Mouse (Mus musculus): Measurements from ENCODE around the gene Myh15. TPM values are rescaled to one million over a fixed set of nuclear protein-coding genes. Genes with fewer than 3 reads are reported as not detected.
"Not testable (repeated sequence)": the region's sequence is repeated elsewhere in the genome, so short reads cannot be mapped to it uniquely, and the experiment has no call there.

Myh15 gene
- polyA plus RNA-seq, 1 experiment from 2014 or later, result 0.03 TPM

GRCm38 (mm10) chr16:49197951-49198350, 140.7 kb downstream of the Myh15 start:
- Histone ChIP-seq H3K9me3 (replicated peaks; ENCODE audit: control insufficient read depth, low read length) (no peaks in the 10 kb centered on the region), H3K4me1 (ENCODE audit: control insufficient read depth, insufficient read depth, low read length) (no peaks in the 10 kb centered on the region), H3K27me3 (ENCODE audit: control insufficient read depth, insufficient read depth, low read length) (no peaks in the 10 kb centered on the region), H3K4me3 (ENCODE audit: low read length) (no peak overlapping the region), H3K9ac (ENCODE audit: low read length) (no peak overlapping the region), H3K4me2 (ENCODE audit: low read depth, low read length) (no peak overlapping the region), H3K36me3 (ENCODE audit: control insufficient read depth, insufficient read depth) (no peaks in the 10 kb centered on the region), H3K27ac (ENCODE audit: low read length) (no peak overlapping the region)
- WGBS, result 41% methylated on average over 3 of the region's 3 CpGs
- ATAC-seq (replicated peaks; ENCODE audit: extremely low read depth, insufficient read depth, low FRiP score), result no peak

GRCm38 (mm10) chr16:49223733-49224132, 166.4 kb downstream of the Myh15 start:
- Histone ChIP-seq H3K9ac (ENCODE audit: low read length) (no peak overlapping the region), H3K9me3 (replicated peaks; ENCODE audit: control insufficient read depth, low read length) (peaks cover 3% of the 10 kb centered on the region; the same call in 1 of the 2 replicates), H3K4me3 (ENCODE audit: low read length) (no peak overlapping the region), H3K27ac (ENCODE audit: low read length) (no peak overlapping the region), H3K36me3 (ENCODE audit: control insufficient read depth, insufficient read depth) (no peaks in the 10 kb centered on the region), H3K4me2 (ENCODE audit: low read depth, low read length) (no peak overlapping the region), H3K4me1 (ENCODE audit: control insufficient read depth, insufficient read depth, low read length) (no peaks in the 10 kb centered on the region), H3K27me3 (ENCODE audit: control insufficient read depth, insufficient read depth, low read length) (no peaks in the 10 kb centered on the region)
- WGBS, result 68% methylated on average over 8 of the region's 8 CpGs
- ATAC-seq (replicated peaks; ENCODE audit: extremely low read depth, insufficient read depth, low FRiP score), result no peak

- H3K4me2 ChIP-seq (ENCODE audit: low read depth, low read length); H3K27me3 ChIP-seq (ENCODE audit: control insufficient read depth, insufficient read depth, low read length); H3K36me3 ChIP-seq (ENCODE audit: control insufficient read depth, insufficient read depth); H3K27ac ChIP-seq (ENCODE audit: low read length); H3K4me3 ChIP-seq (ENCODE audit: low read length); H3K4me1 ChIP-seq (ENCODE audit: control insufficient read depth, insufficient read depth, low read length); ATAC-seq (replicated peaks; ENCODE audit: extremely low read depth, insufficient read depth, low FRiP score); H3K9ac ChIP-seq (ENCODE audit: low read length); H3K9me3 ChIP-seq (replicated peaks; ENCODE audit: control insufficient read depth, low read length): not testable (repeated sequence)
- 67% methylated on average over 1 of the region's 1 CpGs for WGBS
Measured at GRCm38 (mm10) chr16:49243517-49243916, 186.2 kb downstream of the Myh15 start.

Other genes with a start within 250 kb of the Myh15 start
- not detected in 2 replicates for gene Retnlb, start 240.6 kb upstream of the Myh15 start, polyA plus RNA-seq (2015; fragmentation: Nextera tagmentation; extraction: Ambion mirVana)
- gene Retnla, start 214.9 kb upstream of the Myh15 start, polyA plus RNA-seq (2015; fragmentation: Nextera tagmentation; extraction: Ambion mirVana), result 0.93 and 6.6 TPM in 2 replicates
- 0.72 and 1.7 TPM in 2 replicates for gene Retnlg, start 184.9 kb upstream of the Myh15 start, polyA plus RNA-seq (2015; fragmentation: Nextera tagmentation; extraction: Ambion mirVana)
- gene Dzip3, start 63.3 kb upstream of the Myh15 start, polyA plus RNA-seq (2015; fragmentation: Nextera tagmentation; extraction: Ambion mirVana), result 13.8 and 14.7 TPM in 2 replicates
- 22.1 and 22.4 TPM in 2 replicates for gene Cip2a, start 63.3 kb upstream of the Myh15 start, polyA plus RNA-seq (2015; fragmentation: Nextera tagmentation; extraction: Ambion mirVana)